Mouse (Mus musculus) liver, postnatal 0 days (tissue): ENCODE measurements around the gene Elavl4. TPM values are rescaled to one million over a fixed set of nuclear protein-coding genes. Genes with fewer than 3 reads are reported as not detected.

Experiments used
- ATAC-seq: fragments of 200-750 bp; cut with Nextera tagmentation; 2 replicates; pipeline ENCODE4 v1.8.0; 2017; ENCODE audit warnings: mild to moderate bottlenecking, moderate library complexity
- DNase-seq: peaks from one replicate; pipeline ENCODE4 v3.0.0-alpha.2; 2016
- H3K27ac ChIP-seq: fragments of 300-500 bp; sonication (generic); 2 replicates; pipeline ENCODE4 v1.5.1; 2014; ENCODE audit warnings: antibody characterized with exemption, moderate library complexity, mild to moderate bottlenecking, low read depth
- H3K27me3 ChIP-seq: fragments of 300-500 bp; sonication (generic); 2 replicates; pipeline ENCODE4 v1.6.1; 2014; ENCODE audit warnings: low read length, control low read depth, mixed read lengths; ENCODE audit not compliant: insufficient read depth
- H3K36me3 ChIP-seq: fragments of 300-500 bp; sonication (generic); replicated peaks from 2 replicates; pipeline ENCODE4 v1.6.1; 2014; ENCODE audit warnings: mild to moderate bottlenecking, control low read depth, low read length, moderate library complexity, mixed read lengths; ENCODE audit not compliant: insufficient read depth
- H3K4me1 ChIP-seq: fragments of 300-500 bp; sonication (generic); 2 replicates; pipeline ENCODE4 v1.6.1; 2014; ENCODE audit warnings: antibody characterized with exemption, mild to moderate bottlenecking, control low read depth; ENCODE audit not compliant: insufficient read depth
- H3K4me2 ChIP-seq: fragments of 300-500 bp; sonication (generic); 2 replicates; pipeline ENCODE4 v1.6.1; 2014; ENCODE audit warnings: low read depth, mild to moderate bottlenecking, low read length, moderate library complexity, mixed read lengths
- H3K4me3 ChIP-seq: fragments of 300-500 bp; sonication (generic); 2 replicates; pipeline ENCODE4 v1.5.1; 2014; ENCODE audit warnings: low read depth, low read length
- H3K9ac ChIP-seq: fragments of 300-500 bp; sonication (generic); replicated peaks from 2 replicates; pipeline ENCODE4 v1.6.1; 2014; ENCODE audit warnings: mild to moderate bottlenecking, moderate library complexity
- H3K9me3 ChIP-seq: fragments of 300-500 bp; sonication (generic); 2 replicates; pipeline ENCODE4 v1.6.1; 2016; ENCODE audit warnings: mild to moderate bottlenecking, control low read depth, low read length, mixed read lengths
- CTCF ChIP-seq: sonication (generic); IDR thresholded peaks from 2 replicates; pipeline ENCODE4 v1.5.1; 2016; ENCODE audit warnings: antibody characterized with exemption, low read depth
- EP300 ChIP-seq: IDR thresholded peaks from 2 replicates; pipeline ENCODE4 v1.6.1; 2016; ENCODE audit warnings: antibody characterized with exemption, low read depth, mild to moderate bottlenecking
- WGBS: fragments of 180-500 bp; shearing (Covaris S2); extraction: QIAGEN DNeasy Blood & Tissue Kit; methylation state at CpG from one replicate; pipeline ENCODE4 v1.1.7; 2014; ENCODE audit not compliant: insufficient replicate concordance; 5-methylcytosine and 5-hydroxymethylcytosine counted together
- polyA plus RNA-seq: library from polyadenylated mRNA; unstranded; fragments of >200 nt; fragmentation: Nextera tagmentation; extraction: Ambion mirVana; gene quantifications from 2 replicates; pipeline ENCODE4 v1.2.1, GENCODE M21; 2015

Elavl4 gene
- polyA plus RNA-seq, 1 experiment from 2014 or later = 0.09 TPM

DNA sequence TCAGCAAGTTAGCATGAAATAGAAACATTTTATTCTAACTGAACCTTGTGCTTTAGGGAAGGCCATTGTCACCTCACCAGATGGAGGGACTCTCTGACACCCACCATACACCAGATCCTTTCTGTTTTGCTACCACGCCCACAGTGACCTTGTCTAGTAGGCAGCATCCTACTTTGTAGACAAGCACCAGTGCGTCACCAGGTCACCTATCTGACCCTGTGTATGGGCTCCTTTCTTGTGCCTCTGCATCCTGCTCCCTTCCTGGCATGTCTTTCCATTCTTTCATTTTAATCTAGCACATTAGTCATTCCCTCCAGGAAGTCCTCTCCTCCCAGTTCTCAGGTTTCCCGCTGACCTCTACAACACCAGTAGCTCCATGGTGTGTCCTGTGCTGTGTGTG lies 190.1 kb downstream of the Elavl4 start:
- WGBS = 66% methylated on average over 3 of the region's 3 CpGs
- no peak for ATAC-seq
- no peaks in the 10 kb centered on the region for H3K36me3 ChIP-seq
- H3K9ac ChIP-seq = no peak overlapping the region
- no peaks in the 10 kb centered on the region for H3K27me3 ChIP-seq
- no peak overlapping the region for H3K4me3 ChIP-seq
- DNase-seq = no peak
- H3K4me1 ChIP-seq = no peaks in the 10 kb centered on the region
- no peak overlapping the region for H3K4me2 ChIP-seq
- no peak overlapping the region for H3K27ac ChIP-seq
- TF ChIP-seq EP300 = no peak
- TF ChIP-seq CTCF = no peak
- H3K9me3 ChIP-seq = no peaks in the 10 kb centered on the region

DNA sequence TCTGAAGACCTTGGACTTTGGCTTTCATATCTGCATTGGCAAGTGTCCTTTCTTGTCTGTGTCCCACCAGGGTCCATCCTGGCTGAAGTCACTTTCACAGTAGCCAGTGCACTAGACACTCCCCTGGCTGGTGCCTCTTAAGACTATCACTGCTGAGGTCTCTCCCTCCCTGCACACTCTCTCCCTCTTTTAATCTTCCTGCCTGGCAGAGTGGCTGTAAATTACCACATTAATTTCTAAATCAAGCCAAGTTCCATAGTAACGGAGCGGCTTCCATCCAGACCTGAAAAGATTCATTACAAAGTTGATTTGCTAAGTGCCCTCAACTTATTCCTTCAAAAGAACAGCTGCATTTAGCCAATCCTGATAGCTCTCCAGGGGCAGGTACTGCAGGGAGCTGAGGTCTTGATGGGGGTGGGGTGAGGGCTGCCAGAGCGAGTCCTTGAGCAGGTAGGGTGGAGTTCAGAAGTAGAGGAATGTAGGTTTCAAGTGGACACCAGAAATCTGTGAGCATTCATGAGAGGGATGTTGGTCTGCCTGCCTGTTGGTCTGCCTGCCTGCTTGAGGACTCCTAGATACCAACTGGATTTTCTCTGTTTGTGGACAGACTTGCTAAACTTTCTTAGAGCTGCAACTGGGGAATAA lies 194.1 kb downstream of the Elavl4 start:
- 62% methylated on average over 3 of the region's 3 CpGs for WGBS
- Histone ChIP-seq H3K27ac (no peak overlapping the region), H3K4me1 (no peaks in the 10 kb centered on the region), H3K4me2 (no peak overlapping the region), H3K36me3 (no peaks in the 10 kb centered on the region), H3K9me3 (no peaks in the 10 kb centered on the region), H3K4me3 (no peak overlapping the region), H3K27me3 (no peaks in the 10 kb centered on the region), H3K9ac (no peak overlapping the region)
- TF ChIP-seq EP300 (no peak), CTCF (no peak)
- ATAC-seq (no peak), DNase-seq (no peak)

DNA sequence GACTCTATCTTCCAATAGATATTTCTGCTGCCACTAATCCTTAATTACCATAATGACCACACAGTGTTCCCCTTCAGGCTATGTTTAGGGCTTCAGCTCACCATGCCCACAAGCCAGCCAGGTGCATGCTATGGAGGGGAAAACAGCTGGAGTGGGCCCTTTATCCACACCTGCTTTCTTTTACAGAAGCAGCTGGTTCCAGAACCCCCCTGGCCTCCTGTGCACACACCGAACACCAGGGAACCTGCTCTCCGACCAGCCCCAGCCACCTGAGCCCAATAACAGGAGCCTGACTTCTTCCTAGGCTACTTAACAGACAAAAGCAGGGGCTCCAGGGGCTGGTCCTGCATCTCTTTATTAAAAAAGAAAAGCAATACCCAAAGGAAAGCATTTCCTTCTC lies 195.8 kb downstream of the Elavl4 start:
- Histone ChIP-seq H3K36me3 (no peaks in the 10 kb centered on the region), H3K27ac (no peak overlapping the region), H3K27me3 (no peaks in the 10 kb centered on the region), H3K4me2 (no peak overlapping the region), H3K4me3 (no peak overlapping the region), H3K4me1 (no peaks in the 10 kb centered on the region), H3K9me3 (no peaks in the 10 kb centered on the region), H3K9ac (no peak overlapping the region)
- TF ChIP-seq EP300 = no peak
- no peak for TF ChIP-seq CTCF
- ATAC-seq = no peak
- no peak for DNase-seq
- WGBS = 54% methylated on average over 2 of the region's 2 CpGs

Other genes with a start within 250 kb of the Elavl4 start
- not detected in 2 replicates for gene Agbl4, start 45.8 kb upstream of the Elavl4 start, polyA plus RNA-seq